Mouse (Mus musculus) lung, embryonic 16.5 days (tissue): Measurements from ENCODE around the gene Gpr158. TPM values are rescaled to one million over a fixed set of nuclear protein-coding genes. Genes with fewer than 3 reads are reported as not detected.

ENCODE experiments used
- polyA plus RNA-seq: library from polyadenylated mRNA; unstranded; fragments of >200 nt; fragmentation: Nextera tagmentation; extraction: Ambion mirVana; gene quantifications from 2 replicates; pipeline ENCODE4 v1.2.1, GENCODE M21; 2015

The Gpr158 gene
- polyA plus RNA-seq, 1 experiment from 2014 or later = not detected

Other genes with a start within 250 kb of the Gpr158 start
- gene Enkur, start 162.2 kb upstream of the Gpr158 start, polyA plus RNA-seq = 6.2 and 6.3 TPM in 2 replicates
- gene Thnsl1, start 161.8 kb upstream of the Gpr158 start, polyA plus RNA-seq = 6.9 and 7.3 TPM in 2 replicates